Mouse (Mus musculus) C2C12 (cell line): Measurements from ENCODE around the gene Best3.

Source experiments
- CEBPB ChIP-seq: IDR thresholded peaks from one replicate; pipeline ENCODE4 v1.6.1; 2011; ENCODE audit warnings: low read depth, mild to moderate bottlenecking, control low read depth, moderate library complexity
- CTCF ChIP-seq: IDR thresholded peaks from one replicate; pipeline ENCODE4 v1.5.1; 2011; ENCODE audit not compliant: control insufficient read depth, insufficient read depth, insufficient read length
- MYOG ChIP-seq: IDR thresholded peaks from one replicate; pipeline ENCODE4 v1.6.1; 2011; ENCODE audit not compliant: control insufficient read depth, insufficient read length; ENCODE audit errors: extremely low read depth

DNA sequence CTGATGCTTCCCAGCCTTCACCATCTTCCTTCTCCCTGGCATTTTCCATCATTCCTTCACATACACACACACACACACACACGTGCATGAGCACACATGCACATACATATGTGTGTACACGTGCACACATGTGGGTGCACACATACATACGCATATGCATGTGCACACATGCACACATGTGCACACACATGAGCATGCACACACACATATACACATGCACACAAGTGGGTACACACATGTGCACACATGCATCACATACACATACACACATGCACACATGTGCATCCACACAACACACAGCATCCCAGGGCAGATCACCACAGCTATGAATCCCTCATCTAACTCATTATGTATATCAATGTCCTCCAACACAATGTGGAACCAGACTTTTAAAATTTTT is 45.0 kb downstream of the Best3 start:
- TF ChIP-seq CTCF (no peak), CEBPB (no peak), MYOG (no peak)
